Mouse (Mus musculus) CH12.LX (cell line): ENCODE results near the gene Dhx16. TPM values are rescaled to one million over a fixed set of nuclear protein-coding genes. Genes with fewer than 3 reads are reported as not detected.

ENCODE experiments used
- DNase-seq: peaks from one replicate; pipeline ENCODE4 v3.0.0-alpha.2; 2013; ENCODE audit errors: extremely low read depth
- H3K27ac ChIP-seq: 2 replicates; pipeline ENCODE4 v1.5.1; 2012; ENCODE audit warnings: low read depth, mild to moderate bottlenecking, control low read depth, moderate library complexity; ENCODE audit not compliant: insufficient read depth
- H3K27me3 ChIP-seq: replicated peaks from 2 replicates; pipeline ENCODE3; 2012; ENCODE audit warnings: inconsistent platforms
- H3K36me3 ChIP-seq, 2 experiments: replicated peaks in 1 of 2; 2 replicates each; pipeline versions ENCODE3 to v1.6.1; 2012; ENCODE audit warnings: inconsistent platforms in 1 of 2, low read length in 1 of 2, mild to moderate bottlenecking in 1 of 2, mixed read lengths in 1 of 2, moderate library complexity in 1 of 2; ENCODE audit not compliant: control insufficient read depth in 1 of 2, insufficient read depth in 1 of 2
- H3K4me1 ChIP-seq, 2 experiments: 2 replicates each; pipeline ENCODE4 v1.6.1; 2012; ENCODE audit warnings: inconsistent platforms in 1 of 2, moderate library complexity in 1 of 2; ENCODE audit not compliant: insufficient read depth in 2 of 2, control insufficient read depth in 1 of 2
- H3K4me2 ChIP-seq: 2 replicates; pipeline ENCODE4 v1.6.1; 2012; ENCODE audit warnings: low read depth, mild to moderate bottlenecking, control low read depth; ENCODE audit not compliant: poor library complexity, insufficient read depth, severe bottlenecking
- H3K4me3 ChIP-seq, 3 experiments: fragments of 150-350 bp in 1 of 3; sonication (generic) in 1 of 3; replicated peaks in 1 of 3; 2 replicates each; pipeline versions ENCODE3 to v1.5.1; 2011 to 2012; ENCODE audit warnings: low read depth in 2 of 3, low read length in 2 of 3, mild to moderate bottlenecking in 2 of 3, moderate library complexity in 2 of 3, control low read depth in 1 of 3, improper control_type of control experiment in 1 of 3, inconsistent platforms in 1 of 3, mixed read lengths in 1 of 3; ENCODE audit not compliant: poor library complexity in 1 of 3
- H3K79me2 ChIP-seq: replicated peaks from 2 replicates; pipeline ENCODE4 v1.6.1; 2012; ENCODE audit warnings: mild to moderate bottlenecking, moderate library complexity; ENCODE audit not compliant: control insufficient read depth, poor library complexity, insufficient read depth, severe bottlenecking; ENCODE audit errors: extremely low read depth
- H3K9ac ChIP-seq: 2 replicates; pipeline ENCODE4 v1.6.1; 2012; ENCODE audit warnings: low read depth, mild to moderate bottlenecking, control low read depth, moderate library complexity; ENCODE audit not compliant: insufficient read depth
- H3K9me3 ChIP-seq: replicated peaks from 2 replicates; pipeline ENCODE3; 2012; ENCODE audit warnings: low read length, inconsistent platforms, mixed read lengths
- CHD1 ChIP-seq: IDR thresholded peaks from 2 replicates; pipeline ENCODE4 v1.6.1; 2012; ENCODE audit warnings: low read depth, low read length, improper control_type of control experiment, inconsistent platforms
- CHD2 ChIP-seq: IDR thresholded peaks from 2 replicates; pipeline ENCODE4 v1.6.1; 2011; ENCODE audit warnings: low read length, improper control_type of control experiment
- CTCF ChIP-seq, 2 experiments: IDR thresholded peaks in 1 of 2; conservative IDR thresholded peaks in 1 of 2; 2 replicates each; pipeline ENCODE4 v1.5.1; 2011 to 2012; ENCODE audit warnings: low read depth in 2 of 2, low read length in 2 of 2, improper control_type of control experiment in 1 of 2, inconsistent platforms in 1 of 2, mild to moderate bottlenecking in 1 of 2, moderate library complexity in 1 of 2
- ELF1 ChIP-seq: IDR thresholded peaks from 2 replicates; pipeline ENCODE4 v1.6.1; 2014; ENCODE audit warnings: low read depth, mild to moderate bottlenecking, inconsistent platforms, low read length, improper control_type of control experiment
- EP300 ChIP-seq: IDR thresholded peaks from 2 replicates; pipeline ENCODE4 v1.6.1; 2011; ENCODE audit warnings: low read length, improper control_type of control experiment
- ETS1 ChIP-seq: conservative IDR thresholded peaks from 2 replicates; pipeline ENCODE4 v1.6.1; 2012; ENCODE audit warnings: low read depth, mild to moderate bottlenecking, inconsistent platforms, low read length, improper control_type of control experiment, moderate library complexity
- HCFC1 ChIP-seq: IDR thresholded peaks from 2 replicates; pipeline ENCODE4 v1.6.1; 2012; ENCODE audit warnings: low read depth, mild to moderate bottlenecking, inconsistent platforms, low read length, improper control_type of control experiment
- IRF4 ChIP-seq: IDR thresholded peaks from 2 replicates; pipeline ENCODE4 v1.6.1; 2014; ENCODE audit warnings: low read depth, mild to moderate bottlenecking, inconsistent platforms, low read length, improper control_type of control experiment
- JUN ChIP-seq: IDR thresholded peaks from 2 replicates; pipeline ENCODE4 v1.6.1; 2011; ENCODE audit warnings: low read depth, mild to moderate bottlenecking, low read length, improper control_type of control experiment, moderate library complexity; ENCODE audit not compliant: insufficient read depth
- JUND ChIP-seq: conservative IDR thresholded peaks from 2 replicates; pipeline ENCODE4 v1.6.1; 2011; ENCODE audit warnings: low read depth, low read length, improper control_type of control experiment
- KAT2A ChIP-seq: IDR thresholded peaks from 2 replicates; pipeline ENCODE4 v1.6.1; 2012; ENCODE audit warnings: low read length, improper control_type of control experiment, inconsistent platforms; ENCODE audit not compliant: insufficient replicate concordance
- MAFK ChIP-seq: IDR thresholded peaks from 2 replicates; pipeline ENCODE4 v1.6.1; 2011; ENCODE audit warnings: low read length, improper control_type of control experiment; ENCODE audit not compliant: insufficient replicate concordance
- MAX ChIP-seq: IDR thresholded peaks from 2 replicates; pipeline ENCODE4 v1.6.1; 2011; ENCODE audit warnings: low read length, improper control_type of control experiment
- MAZ ChIP-seq: IDR thresholded peaks from 2 replicates; pipeline ENCODE4 v1.6.1; 2012; ENCODE audit warnings: low read depth, mild to moderate bottlenecking, inconsistent platforms, low read length, improper control_type of control experiment, moderate library complexity
- MEF2A ChIP-seq: IDR thresholded peaks from 2 replicates; pipeline ENCODE4 v1.6.1; 2014; ENCODE audit warnings: low read depth, mild to moderate bottlenecking, inconsistent platforms, low read length, improper control_type of control experiment, borderline replicate concordance
- MXI1 ChIP-seq: IDR thresholded peaks from 2 replicates; pipeline ENCODE4 v1.6.1; 2011; ENCODE audit warnings: mild to moderate bottlenecking, low read depth, low read length, improper control_type of control experiment
- MYC ChIP-seq: IDR thresholded peaks from 2 replicates; pipeline ENCODE4 v1.6.1; 2011; ENCODE audit warnings: low read depth, mild to moderate bottlenecking, improper control_type of control experiment, low read length
- PAX5 ChIP-seq: IDR thresholded peaks from 2 replicates; pipeline ENCODE4 v1.6.1; 2012; ENCODE audit warnings: low read length, inconsistent platforms, mixed read lengths
- POLR2A ChIP-seq: IDR thresholded peaks from 2 replicates; pipeline ENCODE4 v1.6.1; 2011; ENCODE audit warnings: low read depth, mild to moderate bottlenecking, improper control_type of control experiment, low read length
- POLR2AphosphoS2 ChIP-seq: IDR thresholded peaks from 2 replicates; pipeline ENCODE4 v1.6.1; 2011; ENCODE audit warnings: low read depth, low read length, improper control_type of control experiment
- RAD21 ChIP-seq: IDR thresholded peaks from 2 replicates; pipeline ENCODE4 v1.6.1; 2011; ENCODE audit warnings: low read depth, mild to moderate bottlenecking, low read length, improper control_type of control experiment, moderate library complexity
- RCOR1 ChIP-seq: conservative IDR thresholded peaks from 2 replicates; pipeline ENCODE4 v1.6.1; 2012; ENCODE audit warnings: low read depth, mild to moderate bottlenecking, inconsistent platforms, low read length, improper control_type of control experiment
- SIN3A ChIP-seq: IDR thresholded peaks from 2 replicates; pipeline ENCODE4 v1.6.1; 2012; ENCODE audit warnings: low read length, improper control_type of control experiment, inconsistent platforms
- SMC3 ChIP-seq: IDR thresholded peaks from 2 replicates; pipeline ENCODE4 v1.6.1; 2011; ENCODE audit warnings: low read depth, low read length, improper control_type of control experiment
- TBP ChIP-seq: conservative IDR thresholded peaks from 2 replicates; pipeline ENCODE4 v1.6.1; 2011; ENCODE audit warnings: low read depth, low read length, improper control_type of control experiment
- TCF12 ChIP-seq: IDR thresholded peaks from 2 replicates; pipeline ENCODE4 v1.6.1; 2014; ENCODE audit warnings: low read depth, mild to moderate bottlenecking, inconsistent platforms, low read length, improper control_type of control experiment
- USF1 ChIP-seq: IDR thresholded peaks from 2 replicates; pipeline ENCODE4 v1.6.1; 2014; ENCODE audit warnings: low read depth, mild to moderate bottlenecking, inconsistent platforms, low read length, improper control_type of control experiment
- ZC3H11A ChIP-seq: IDR thresholded peaks from 2 replicates; pipeline ENCODE4 v1.6.1; 2012; ENCODE audit warnings: low read depth, mild to moderate bottlenecking, inconsistent platforms, low read length, improper control_type of control experiment
- ZKSCAN1 ChIP-seq: IDR thresholded peaks from 2 replicates; pipeline ENCODE4 v1.6.1; 2012; ENCODE audit warnings: low read depth, inconsistent platforms, low read length, improper control_type of control experiment, borderline replicate concordance
- ZMIZ1 ChIP-seq: IDR thresholded peaks from 2 replicates; pipeline ENCODE4 v1.6.1; 2012; ENCODE audit warnings: low read depth, mild to moderate bottlenecking, inconsistent platforms, low read length, improper control_type of control experiment
- ZNF384 ChIP-seq: IDR thresholded peaks from 2 replicates; pipeline ENCODE4 v1.6.1; 2012; ENCODE audit warnings: low read depth, low read length, improper control_type of control experiment, inconsistent platforms
- dilution Hi-C: fragments of 300-500 bp; cut with MboI; formaldehyde crosslinking; loops from 2 replicates; pipeline ENCODE4 v1.14.3; 2020; ENCODE audit warnings: low sequenced_read_pairs; ENCODE audit not compliant: extremely low pct_unique_long_range_greater_than_20kb, extremely low pct_ligation_motif_present
- in situ Hi-C: fragments of 300-500 bp; cut with MboI; formaldehyde crosslinking; loops from 3 replicates; pipeline ENCODE4 v1.14.3; 2019; ENCODE audit warnings: low sequenced_read_pairs, low pct_ligation_motif_present, low pct_unique_long_range_greater_than_20kb, mixed read lengths
- polyA plus RNA-seq: library from polyadenylated mRNA; unstranded; fragments of >175 nt; gene quantifications from 2 replicates; pipeline ENCODE4 v1.2.1, GENCODE M21; 2012; ENCODE audit warnings: low read depth; ENCODE audit not compliant: insufficient read length
- total RNA-seq, 2 experiments: library from RNA; depleted of rRNA; stranded (reverse); fragments of 300-350 nt in 1 of 2; fragments of >200 nt in 1 of 2; gene quantifications; 2 replicates each; pipeline ENCODE4 v1.2.3; 2012 to 2014

The Dhx16 gene
- total and polyA plus RNA-seq, 3 experiments: 74.8 to 107 (median 75.3) TPM

DNA sequence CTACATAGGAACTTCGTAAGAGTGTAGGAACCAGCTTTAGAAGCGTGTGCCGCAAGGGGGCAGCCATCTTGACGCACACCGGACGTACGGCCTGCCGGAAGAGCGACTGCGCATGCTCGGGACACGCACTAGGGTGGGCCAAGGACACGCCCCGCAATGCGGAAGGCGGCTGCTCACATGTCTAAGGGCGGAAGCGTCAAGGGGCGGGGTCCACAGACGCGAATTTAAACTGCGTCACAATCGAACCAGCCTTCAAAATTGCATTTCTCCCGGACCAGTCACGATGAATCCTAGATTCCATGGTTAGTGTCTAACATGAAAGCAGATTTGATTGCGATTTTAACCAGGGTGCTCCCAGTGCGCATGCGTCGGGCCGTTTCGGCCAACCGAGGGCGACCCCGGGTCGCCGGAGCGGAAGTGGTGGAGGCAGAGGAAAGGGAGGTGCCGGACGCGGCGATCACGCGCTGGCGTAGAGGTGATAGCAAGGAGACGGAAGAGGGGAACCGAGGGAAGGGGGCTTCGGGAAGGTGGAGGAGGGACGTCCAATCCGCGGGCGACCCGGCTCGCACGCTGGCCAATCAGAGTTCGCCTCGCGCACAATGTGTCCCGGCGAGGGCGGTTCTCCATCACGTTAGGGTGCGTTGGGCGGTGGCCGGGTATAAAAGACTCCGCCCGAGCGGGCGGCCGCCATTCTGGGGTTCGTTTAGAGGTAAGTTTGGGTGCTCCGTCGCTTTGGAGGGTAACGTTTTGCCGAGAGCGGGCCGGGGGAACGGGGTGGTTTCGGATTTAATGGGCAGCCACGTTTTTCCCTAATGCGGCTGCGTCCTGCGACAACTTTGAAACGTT, 36.9 kb downstream of the Dhx16 start, which contains the start of the genes Mrps18b and Ppp1r10 (continued):
- no peak for TF ChIP-seq ZKSCAN1
- TF ChIP-seq MAX: peak; percentile 95
- TF ChIP-seq ELF1: peak; percentile 98
- TF ChIP-seq EP300: no peak
- peak; percentile 59 for TF ChIP-seq USF1
- TF ChIP-seq ZMIZ1: peak; percentile 97
- peak; percentile 99 for TF ChIP-seq POLR2A
- peak; percentile 80 for TF ChIP-seq HCFC1
- TF ChIP-seq ZNF384: no peak
- no peak for TF ChIP-seq PAX5
- peak; percentile 98 for TF ChIP-seq TBP
- peak; percentile 66; the same call in 1 of the 2 replicates for TF ChIP-seq CHD2
- TF ChIP-seq MAZ: peak; percentile 79
- TF ChIP-seq CHD1: peak; percentile 11; the same call in 1 of the 2 replicates
- TF ChIP-seq CTCF (conservative IDR thresholded peaks at IDR 0.05 in 1 of 2, IDR thresholded peaks at IDR 0.05 in 1 of 2; ENCODE audit: low read depth in 2 of 2, low read length in 2 of 2): peak in 1 of 2 experiments; percentile 42; a peak in 2 of 4 replicates
- no peak for TF ChIP-seq JUN
- TF ChIP-seq RAD21: no peak
- no peak for TF ChIP-seq ZC3H11A
- peak; percentile 95 for TF ChIP-seq SIN3A
- TF ChIP-seq ETS1: 0 out of 2 replicates have a peak, but pooled peaks have one; percentile 31
- no peak for TF ChIP-seq JUND
- TF ChIP-seq KAT2A: peak; percentile 73; the same call in 1 of the 2 replicates

DNA sequence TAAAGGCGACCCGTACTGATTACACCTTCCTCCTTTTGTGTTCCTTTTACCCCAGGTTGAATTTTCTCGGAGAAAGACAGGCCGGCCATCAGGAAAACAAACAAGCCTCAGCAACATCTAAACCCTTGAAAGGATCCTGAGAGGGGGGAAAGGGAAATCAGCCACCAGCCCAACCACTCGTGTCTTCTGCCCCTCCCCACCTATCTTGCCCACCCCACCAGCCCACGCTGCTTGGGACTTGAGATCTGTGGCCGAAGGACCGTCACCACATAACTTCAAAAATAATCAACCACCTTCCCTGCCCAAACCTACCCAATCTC, 37.5 kb downstream of the Dhx16 start:
- peaks cover 6 to 55% of the 10 kb centered on the region in 2 experiments; a peak in 3 of 4 replicates for H3K4me1 ChIP-seq

More for the DNA sequence above, 37.5 kb downstream of the Dhx16 start:
- DNase-seq: peak; percentile 37
- in situ Hi-C loops: no loop called here
- H3K79me2 ChIP-seq: peaks cover 47% of the 10 kb centered on the region
- H3K4me2 ChIP-seq: peak overlapping the region; percentile 97; the same call in 1 of the 2 replicates
- H3K9me3 ChIP-seq: no peaks in the 10 kb centered on the region
- peak overlapping the region; percentile 63 for H3K27ac ChIP-seq
- no peaks in the 10 kb centered on the region for H3K27me3 ChIP-seq
- H3K4me3 ChIP-seq: peak overlapping the region; percentile 63 to 78 (median 77)
- dilution Hi-C loops: no loop called here
- H3K36me3 ChIP-seq: peaks cover 29 to 57% of the 10 kb centered on the region in 2 experiments
- TF ChIP-seq POLR2AphosphoS2 (no peak; the same call in 1 of the 2 replicates), ZKSCAN1 (no peak), PAX5 (no peak), HCFC1 (no peak), TCF12 (no peak), SMC3 (no peak), MYC (no peak), MEF2A (no peak), MXI1 (no peak), RCOR1 (no peak), POLR2A (no peak), MAFK (no peak), CTCF (conservative IDR thresholded peaks at IDR 0.05 in 1 of 2, IDR thresholded peaks at IDR 0.05 in 1 of 2; ENCODE audit: low read depth in 2 of 2, low read length in 2 of 2) (no peak), IRF4 (no peak)
- peak overlapping the region; percentile 100 for H3K9ac ChIP-seq
